Mouse (Mus musculus) lung, postnatal 0 days (tissue): Measurements from ENCODE around the gene Lcn2.

ENCODE experiments used
- CTCF ChIP-seq: IDR thresholded peaks from 2 replicates; pipeline ENCODE4 v1.5.1; 2016; ENCODE audit warnings: antibody characterized with exemption, mild to moderate bottlenecking
- EP300 ChIP-seq: IDR thresholded peaks from 2 replicates; pipeline ENCODE4 v1.6.1; 2016; ENCODE audit warnings: antibody characterized with exemption, mild to moderate bottlenecking, control low read depth

DNA sequence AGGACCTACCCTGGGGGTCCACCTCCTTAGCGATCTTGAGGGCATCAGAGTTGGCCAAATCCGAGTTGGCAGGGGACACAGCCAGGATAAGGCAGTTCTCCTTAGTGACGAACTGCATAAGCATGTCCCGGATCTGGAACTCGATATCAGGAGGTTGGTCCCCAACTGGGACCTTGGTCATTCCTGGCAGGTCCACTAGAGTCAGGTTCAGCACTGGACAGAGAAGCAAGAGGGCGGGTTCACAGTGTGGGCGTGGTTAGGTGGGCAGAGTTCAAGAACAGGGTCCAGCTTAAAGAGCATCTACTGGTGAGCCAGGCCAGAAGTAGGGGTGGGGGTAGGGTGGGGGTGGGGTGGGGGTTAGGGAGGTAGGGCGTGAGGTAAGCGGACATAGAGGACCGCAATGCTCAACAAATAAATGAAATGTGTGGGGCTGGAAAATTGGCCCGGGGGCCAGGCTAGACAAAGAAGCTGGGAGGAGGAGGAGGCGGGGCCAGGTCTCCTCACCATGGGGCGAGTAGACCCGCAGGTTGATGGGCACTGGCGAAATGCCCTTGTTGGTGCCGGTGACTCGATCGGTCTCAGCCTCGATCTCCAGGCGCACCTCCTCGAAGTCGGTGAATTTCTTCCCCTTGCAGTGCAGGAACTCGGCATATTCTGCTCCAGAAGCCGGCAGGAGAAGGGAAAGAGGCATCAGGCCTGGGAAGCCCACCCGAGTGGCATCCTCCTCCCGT is 48.0 kb downstream of the Lcn2 start:
- TF ChIP-seq CTCF: no peak
- TF ChIP-seq EP300: no peak
